Mouse (Mus musculus) regulatory T cell (primary cell): ENCODE measurements around the gene Astn2.

Experiments
- in situ Hi-C: fragments of 300-600 bp; cut with MboI, MseI; formaldehyde crosslinking; loops from one replicate; pipeline ENCODE4 v1.15.1; 2025; ENCODE audit warnings: high pct_unique_total_duplicates

The Astn2 gene

DNA sequence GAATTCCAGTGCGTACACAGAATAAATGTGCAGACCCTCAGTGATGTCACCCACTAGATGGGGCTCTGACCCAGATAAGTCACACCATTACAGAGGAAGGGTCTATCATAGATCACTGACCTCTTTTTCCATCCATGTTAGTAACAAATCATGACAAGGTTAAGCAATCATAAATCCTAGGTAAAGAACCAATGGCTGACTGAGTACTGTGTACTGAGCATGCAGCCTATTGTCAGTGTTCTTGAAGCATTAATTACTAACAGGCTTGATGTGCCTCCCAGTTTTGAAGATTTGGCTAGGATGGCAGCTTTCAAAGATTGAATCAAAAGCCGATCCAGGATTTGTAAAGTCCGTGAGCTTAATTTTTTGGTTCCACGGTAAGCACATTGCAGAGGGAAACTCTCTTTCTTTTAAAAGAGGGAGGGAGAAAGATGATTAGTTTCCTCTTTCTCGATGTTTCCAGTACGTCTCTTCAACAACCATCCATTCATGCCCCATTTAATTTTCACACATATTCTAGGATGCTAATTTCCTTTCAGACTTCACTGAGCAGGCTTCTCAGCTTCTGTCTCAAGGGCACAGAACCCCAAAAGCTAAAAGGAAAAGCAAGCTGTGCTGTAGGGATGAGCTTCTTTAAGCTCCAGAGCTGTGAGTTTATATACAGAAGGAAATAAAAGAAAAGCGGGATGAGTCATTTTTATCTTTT lies 93.9 kb downstream of the Astn2 start:
- in situ Hi-C loops = no loop called here

DNA sequence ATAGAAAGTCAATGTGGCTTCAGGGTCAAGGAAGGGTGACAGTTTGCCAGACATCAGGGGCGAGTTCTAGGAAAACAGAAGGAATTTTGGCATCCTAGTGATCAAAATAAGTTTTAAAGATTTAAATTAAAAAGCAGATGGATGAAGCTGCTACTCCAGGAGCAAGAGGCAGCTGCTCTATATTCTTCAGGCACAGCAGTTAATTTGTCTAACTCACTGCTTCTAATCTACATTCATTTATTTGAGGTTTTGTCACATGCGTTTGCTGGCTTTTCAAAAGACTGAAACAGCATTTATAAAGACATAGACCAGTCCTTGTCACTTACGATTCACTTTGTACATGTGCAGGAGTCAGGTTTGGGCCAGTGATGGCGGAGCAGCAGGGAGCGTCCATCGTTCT lies 98.0 kb downstream of the Astn2 start:
- in situ Hi-C loops = loop anchor here (10.0 kb wide), 1 partner anchor 432 kb away; no protein-coding TSS in a partner anchor

DNA sequence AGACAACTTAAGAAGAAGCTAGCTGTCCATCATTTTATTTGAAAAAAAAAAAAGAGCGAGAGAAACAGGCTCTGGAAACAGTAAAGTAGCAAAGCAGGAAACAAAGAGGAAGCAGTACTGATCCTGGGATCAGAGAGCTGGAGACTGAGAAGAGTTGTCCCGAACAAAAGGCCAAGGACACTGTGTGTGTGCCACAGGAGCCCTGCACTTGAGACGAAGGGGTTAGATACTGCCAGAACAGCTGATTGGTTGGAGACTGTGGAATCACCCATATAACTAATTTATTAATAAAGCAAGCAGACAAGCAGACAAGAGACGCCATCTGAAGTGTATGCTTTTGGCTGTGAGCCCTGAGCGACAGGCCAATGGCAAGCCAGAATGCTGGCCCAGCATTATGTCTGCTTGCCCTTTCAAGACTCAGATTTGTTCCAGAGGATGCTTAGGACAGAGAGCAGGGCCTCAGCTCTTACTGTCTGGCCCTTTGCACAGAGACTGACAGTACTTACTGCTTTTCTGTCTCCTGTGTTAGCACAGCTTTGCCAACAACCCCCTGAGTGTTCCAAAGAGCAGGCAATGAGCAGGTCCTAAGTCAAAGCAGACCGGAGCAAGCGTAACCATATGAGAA lies 101.6 kb downstream of the Astn2 start:
- in situ Hi-C loops = loop anchor here (10.0 kb wide), 1 partner anchor 428 kb away; no protein-coding TSS in a partner anchor

GRCm38 (mm10) chr4:66285034-66285433 lies 119.4 kb downstream of the Astn2 start:
- in situ Hi-C loops = loop anchor here (10.0 kb wide), 1 partner anchor 1380 kb away; no protein-coding TSS in a partner anchor

GRCm38 (mm10) chr4:66276096-66276495 lies 128.3 kb downstream of the Astn2 start:
- in situ Hi-C loops = no loop called here

- in situ Hi-C loops = no loop called here
These were observed 132.8 kb downstream of the Astn2 start for GRCm38 (mm10) chr4:66271550-66272117.

DNA sequence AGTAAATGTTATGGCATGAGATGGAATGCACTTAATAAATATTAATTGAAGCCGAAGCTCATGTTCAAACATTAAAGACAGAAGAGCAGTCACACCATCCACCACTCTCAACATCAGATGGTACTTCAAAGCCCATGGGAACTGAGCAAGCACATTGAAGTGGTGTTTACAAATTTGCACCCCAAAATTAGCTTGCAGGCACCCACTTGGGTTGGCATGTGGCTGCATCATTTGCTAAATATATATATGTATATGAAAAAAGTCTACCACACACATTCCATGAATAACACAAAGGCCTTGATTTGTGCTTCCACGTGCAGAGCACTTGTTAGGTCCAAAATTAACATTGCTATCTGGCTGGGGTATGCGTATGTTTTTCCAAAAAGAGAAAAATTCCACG lies 140.4 kb downstream of the Astn2 start:
- in situ Hi-C loops = no loop called here

DNA sequence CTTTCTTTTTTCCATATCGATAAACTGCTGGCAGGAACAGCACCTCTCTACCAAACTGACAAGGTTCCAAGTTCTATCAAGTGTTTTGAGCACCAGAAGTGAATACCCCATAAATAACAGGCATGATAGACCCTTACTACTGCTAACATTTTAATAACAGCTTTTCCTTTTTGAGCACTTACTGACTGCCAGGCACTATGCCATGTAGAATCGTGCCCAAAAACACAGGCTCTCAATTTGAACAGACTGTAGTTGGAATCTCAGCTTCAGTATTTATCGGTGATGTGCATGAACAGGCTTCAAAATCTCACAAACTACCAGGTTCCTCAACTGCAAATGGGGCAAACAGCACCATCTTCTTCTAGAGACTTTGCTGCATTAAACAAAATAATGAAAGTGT lies 143.1 kb downstream of the Astn2 start:
- in situ Hi-C loops = no loop called here

DNA sequence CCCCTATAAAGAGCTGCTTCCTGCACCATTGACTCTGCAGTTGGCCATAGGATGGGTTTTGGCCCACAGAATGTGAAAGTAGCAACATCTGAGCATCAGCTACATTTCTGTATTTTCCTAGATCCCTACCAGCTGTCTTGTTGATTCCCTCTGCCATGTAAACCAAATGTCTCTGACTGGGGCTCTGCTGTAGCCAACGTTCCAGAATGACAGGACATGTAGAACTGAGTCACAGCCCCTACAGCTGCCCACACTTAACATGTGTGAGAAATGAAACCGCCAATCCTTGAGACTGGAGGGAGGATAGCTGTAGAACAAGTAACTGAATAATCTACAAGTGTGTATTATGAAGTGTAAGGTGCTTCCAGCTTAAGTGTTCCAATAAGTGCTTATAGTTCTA lies 145.5 kb downstream of the Astn2 start:
- in situ Hi-C loops = no loop called here

- in situ Hi-C loops = no loop called here
These were observed 149.5 kb downstream of the Astn2 start for GRCm38 (mm10) chr4:66254695-66255492.

DNA sequence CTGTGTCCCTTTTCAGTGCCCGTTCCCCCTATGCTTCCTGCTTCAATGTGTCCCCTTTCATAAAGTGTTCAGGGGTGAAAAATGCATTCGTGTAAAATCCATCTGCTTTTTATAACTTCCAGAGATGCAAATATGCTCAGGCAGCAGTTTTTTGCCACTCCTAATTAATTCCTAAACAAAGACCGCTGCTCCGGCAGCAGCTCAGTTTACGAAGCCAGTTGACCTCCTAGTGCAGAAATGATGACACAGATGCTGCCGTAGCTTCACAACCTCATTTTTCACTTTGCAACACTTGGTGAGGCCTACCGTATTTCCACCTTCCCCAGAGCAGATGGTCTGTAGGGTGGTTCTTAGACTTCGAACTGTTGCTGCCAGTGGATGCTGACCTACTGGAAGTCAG lies 155.9 kb downstream of the Astn2 start:
- in situ Hi-C loops = no loop called here

- in situ Hi-C loops = no loop called here
These were observed 161.7 kb downstream of the Astn2 start for GRCm38 (mm10) chr4:66242683-66243082.

- in situ Hi-C loops = no loop called here
These were observed 171.6 kb downstream of the Astn2 start for GRCm38 (mm10) chr4:66232799-66233198.

- in situ Hi-C loops = no loop called here
These were observed 172.1 kb downstream of the Astn2 start for GRCm38 (mm10) chr4:66232350-66232749.

GRCm38 (mm10) chr4:66230735-66231134 lies 173.7 kb downstream of the Astn2 start:
- in situ Hi-C loops = no loop called here

DNA sequence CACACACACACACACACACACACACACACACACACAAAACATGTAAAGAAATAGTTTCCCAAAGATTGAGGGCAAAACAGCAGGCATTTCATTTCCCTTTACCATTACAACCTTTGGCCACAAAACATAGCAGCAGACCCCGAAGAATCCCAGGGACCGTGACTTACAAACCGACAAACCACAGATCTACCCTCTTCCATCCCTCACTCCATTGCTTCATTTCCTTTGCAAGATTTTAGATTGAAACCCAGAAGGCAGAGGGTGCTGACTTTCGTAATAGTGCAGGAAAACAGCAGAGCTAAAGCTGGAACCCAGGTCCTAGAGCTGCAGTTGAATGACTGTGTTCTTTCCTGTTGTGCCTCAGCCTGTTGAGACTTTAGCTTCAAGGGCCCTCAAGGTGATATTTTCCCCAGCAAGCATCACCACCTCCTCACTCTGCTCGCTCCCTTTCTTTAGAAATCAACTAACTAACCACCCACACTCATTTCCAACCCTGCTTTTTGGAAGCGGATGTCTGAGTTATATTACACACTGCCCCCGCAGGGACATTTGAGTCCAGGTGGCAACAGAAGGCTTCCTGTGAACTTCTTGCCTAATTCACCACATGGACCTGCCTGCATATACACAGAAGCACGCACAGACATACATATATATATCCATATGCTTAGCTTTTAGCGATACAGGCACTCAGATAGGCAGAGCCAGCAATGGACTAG lies 181.7 kb downstream of the Astn2 start:
- in situ Hi-C loops = no loop called here

- in situ Hi-C loops = no loop called here
These were observed 189.2 kb downstream of the Astn2 start for GRCm38 (mm10) chr4:66215170-66215618.

GRCm38 (mm10) chr4:66189636-66190035 lies 214.8 kb downstream of the Astn2 start:
- in situ Hi-C loops = no loop called here

DNA sequence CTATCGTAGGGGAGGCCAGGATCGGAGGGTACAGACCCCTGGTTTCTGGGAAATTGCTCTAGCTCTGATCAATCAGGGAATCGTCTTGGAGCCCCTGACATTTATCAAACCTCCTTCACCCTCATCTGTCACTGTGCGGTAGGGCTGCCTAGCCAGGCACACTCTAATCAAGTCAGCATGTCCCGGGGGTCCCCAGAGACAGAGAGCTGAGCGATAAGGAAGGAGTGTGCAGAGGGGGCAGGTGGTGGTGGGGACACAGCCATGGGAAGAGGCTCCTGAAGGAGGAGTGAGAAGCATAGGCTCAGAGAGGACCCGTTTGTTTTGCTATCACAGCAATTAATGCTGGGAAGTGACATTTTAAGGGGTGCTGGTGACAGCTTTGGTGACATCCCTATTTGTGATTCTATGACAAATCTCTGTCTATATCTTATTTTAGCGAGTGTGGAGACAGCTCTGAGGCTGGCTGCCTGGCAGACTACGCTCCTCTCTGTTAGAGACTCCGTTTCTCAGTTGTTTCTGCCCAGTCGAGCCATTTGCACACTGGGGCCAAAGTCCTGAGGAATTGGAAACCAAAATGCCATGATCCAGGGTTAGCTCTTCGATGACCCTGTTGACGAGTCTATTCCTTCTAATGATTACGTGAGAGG lies 228.4 kb downstream of the Astn2 start:
- in situ Hi-C loops = no loop called here

DNA sequence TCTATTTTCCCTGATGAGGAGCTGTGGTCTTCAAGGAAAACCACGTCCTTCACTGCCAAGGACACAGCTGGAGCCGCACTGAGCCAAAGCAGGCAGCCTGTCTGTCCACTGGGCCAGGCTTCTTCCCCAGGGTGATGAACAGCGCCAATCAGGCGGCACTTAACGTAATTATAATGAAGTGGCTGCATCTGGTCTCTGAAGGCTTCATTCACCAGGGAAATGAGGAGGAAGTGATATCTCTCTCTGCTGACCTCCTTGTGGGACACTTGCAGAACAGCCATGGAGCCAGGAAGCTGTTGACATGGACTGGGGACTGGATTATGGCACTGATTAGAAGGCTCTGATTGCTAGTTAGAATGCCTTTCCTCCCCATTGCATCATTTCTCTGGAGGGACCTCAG lies 232.8 kb downstream of the Astn2 start:
- in situ Hi-C loops = no loop called here

DNA sequence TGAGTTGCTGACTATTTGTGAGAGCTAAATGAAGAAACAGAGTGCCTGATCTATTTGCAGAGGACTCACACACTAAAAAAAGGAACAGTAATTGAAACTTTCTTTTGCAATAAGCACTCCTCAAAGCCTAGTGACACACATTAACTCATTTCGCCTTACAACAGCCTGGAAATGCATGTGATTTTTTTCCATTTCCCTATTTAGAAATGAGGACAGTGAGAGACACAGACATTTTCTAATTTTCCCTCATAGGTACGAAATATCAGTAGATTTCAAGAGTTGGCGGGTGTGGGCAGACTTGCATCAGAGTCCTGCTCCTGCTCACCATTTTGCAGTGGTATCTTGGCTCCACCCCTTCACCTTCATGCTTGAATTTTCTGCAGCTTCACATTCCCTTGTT lies 233.6 kb downstream of the Astn2 start:
- in situ Hi-C loops = no loop called here
